Mouse (Mus musculus): ENCODE data around the gene Nav2.
A peak's percentile ranks its signal among the peaks of the same experiment; 100 is the strongest.

Gene Nav2

DNA sequence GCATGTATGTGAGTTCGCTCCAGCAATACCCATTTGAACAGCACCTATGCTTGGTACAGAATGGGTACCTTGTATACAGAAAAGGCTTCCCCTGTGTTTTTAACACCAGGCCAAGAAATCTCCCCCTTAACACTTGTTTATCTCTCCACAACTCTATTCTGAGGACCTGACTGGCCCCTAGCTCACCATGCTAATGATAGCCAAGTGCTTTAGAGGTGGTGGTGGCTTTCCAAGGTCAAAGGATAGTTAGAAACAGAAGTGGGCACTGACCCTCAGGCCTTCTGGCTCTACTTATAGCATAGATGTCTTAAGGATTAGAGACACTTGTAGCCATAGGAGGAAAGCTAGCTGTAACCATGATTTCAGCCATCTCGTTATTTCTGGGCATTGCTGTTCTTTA, 663.1 kb downstream of the Nav2 start:
- no peak for DNase-seq (ENCODE audit: inconsistent age in 2 of 2, low spot score in 1 of 2)

DNA sequence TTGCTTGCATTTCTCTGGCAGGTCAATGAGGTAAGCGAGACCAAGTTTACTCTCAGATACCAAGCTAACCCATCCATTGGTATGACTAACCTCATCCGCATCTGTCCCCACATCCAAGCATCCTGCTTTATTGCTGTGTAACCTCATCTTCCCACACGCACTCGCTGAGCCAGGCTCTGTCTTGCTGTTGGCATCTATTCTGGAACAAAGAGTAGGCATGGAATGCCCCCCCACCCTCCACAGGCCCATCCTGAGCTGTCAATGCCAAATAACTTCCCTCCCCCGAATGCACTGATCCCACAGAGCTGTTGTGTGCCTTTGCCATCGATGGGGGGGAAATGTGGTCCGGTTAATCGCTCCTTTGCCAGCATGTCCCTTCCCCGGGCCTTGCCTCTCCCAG, 666.7 kb downstream of the Nav2 start:
- DNase-seq (ENCODE audit: inconsistent age in 2 of 2, low spot score in 1 of 2), result no peak

DNA sequence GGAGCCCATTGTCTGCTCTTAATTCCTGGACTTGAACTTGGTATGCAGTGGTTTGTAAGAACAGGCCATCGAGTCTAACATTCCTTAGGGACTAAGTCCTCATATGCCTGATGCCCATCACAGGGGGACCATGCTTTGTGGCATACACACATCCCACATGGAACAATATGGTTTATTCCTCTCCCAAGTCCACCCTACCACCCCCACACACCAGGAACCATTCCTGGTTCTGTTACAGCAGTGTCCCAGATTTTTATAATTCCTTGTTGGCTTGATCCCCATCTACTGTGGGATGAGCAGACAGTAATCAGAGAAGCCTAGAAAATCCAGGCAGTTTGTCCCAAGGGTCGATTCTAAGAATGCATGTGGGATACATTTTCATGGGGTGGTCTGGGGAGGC, 668.6 kb downstream of the Nav2 start:
- DNase-seq (ENCODE audit: inconsistent age in 2 of 2, low spot score in 1 of 2), result no peak

DNA sequence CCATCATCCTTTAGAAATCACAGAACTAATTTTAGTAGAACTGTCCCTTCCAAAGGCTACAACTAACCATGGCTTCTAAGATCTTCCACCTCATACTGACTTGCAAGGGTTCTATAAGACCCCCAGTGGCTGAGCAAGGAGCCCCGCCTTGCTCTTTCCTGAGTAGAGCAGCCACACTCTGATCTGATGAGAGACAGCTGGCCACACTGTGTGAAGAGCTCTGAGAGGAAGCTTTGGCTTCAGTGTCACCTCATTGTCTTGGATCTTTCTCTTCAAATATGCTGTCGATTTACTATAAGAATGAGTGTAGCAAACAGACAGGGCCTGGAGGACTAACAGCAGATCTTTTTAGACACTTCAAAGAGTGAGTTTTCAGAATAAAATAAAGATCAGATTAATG, 673.4 kb downstream of the Nav2 start:
- no peak for DNase-seq (ENCODE audit: inconsistent age in 2 of 2, low spot score in 1 of 2)

DNA sequence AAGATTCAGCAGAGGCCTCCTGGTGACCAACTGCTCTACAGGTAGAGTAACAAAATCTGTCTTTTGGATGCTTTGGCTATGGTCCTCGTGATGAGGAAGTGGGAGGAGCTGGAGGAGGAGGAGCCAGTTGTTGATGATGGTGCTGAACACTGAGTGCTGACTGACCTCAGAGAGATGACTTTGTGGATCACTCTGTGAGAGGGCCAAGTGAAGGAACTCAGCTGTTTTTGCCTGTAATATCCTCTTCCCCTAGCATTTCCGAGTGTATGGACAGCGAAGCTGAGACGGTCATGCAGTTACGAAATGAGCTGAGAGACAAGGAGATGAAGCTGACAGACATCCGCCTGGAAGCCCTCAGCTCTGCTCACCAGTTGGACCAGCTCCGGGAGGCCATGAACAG, 674.0 kb downstream of the Nav2 start:
- no peak for DNase-seq (ENCODE audit: inconsistent age in 2 of 2, low spot score in 1 of 2)

DNA sequence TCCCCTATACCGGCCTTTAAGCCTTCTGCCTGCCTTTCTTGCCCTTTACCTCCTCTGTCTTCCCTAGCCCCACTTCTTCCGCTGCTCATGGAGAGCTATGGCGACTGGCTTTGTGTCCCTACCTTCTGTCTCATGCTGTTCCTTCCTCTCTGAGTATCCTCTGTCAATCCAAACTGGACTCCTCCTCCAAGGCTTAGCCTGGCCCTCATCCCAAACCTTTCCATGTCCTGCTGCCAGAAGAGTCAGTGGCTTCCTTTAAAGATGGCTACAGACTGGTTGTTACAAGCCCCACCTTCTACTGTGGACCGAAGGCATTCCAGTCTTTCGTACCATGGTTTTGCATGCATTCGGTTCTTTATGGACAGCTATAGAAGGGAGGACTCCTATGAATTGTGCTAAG, 674.7 kb downstream of the Nav2 start:
- DNase-seq (ENCODE audit: inconsistent age in 2 of 2, low spot score in 1 of 2), result no peak

DNA sequence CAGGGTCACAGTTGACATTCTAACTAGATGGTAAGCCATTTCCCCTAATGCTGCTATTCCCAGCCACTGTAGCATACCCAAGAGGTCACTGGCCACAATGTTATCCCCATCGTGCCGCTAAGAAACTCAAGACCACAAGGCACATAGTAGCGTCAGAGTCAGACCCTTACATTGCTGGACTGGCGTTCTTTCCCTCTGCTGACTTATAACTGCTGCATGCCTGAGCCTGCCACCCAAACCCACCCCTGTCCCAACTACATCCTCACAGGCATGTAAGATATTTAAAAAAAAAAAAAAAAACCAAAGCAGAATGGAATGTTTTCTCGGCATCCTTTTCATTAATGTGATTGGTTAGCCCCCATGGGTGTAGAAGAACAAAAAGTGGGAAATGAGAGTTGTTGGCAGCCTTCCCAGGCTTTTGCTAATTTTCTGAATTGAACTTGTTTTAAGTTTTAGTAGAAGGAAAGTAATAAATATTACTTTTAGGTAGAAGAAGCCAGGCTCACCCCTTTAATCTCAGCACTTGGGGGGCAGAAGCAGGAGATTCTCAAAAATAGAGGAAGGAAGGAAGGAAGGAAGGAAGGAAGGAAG, 678.1 kb downstream of the Nav2 start:
- no peak for DNase-seq (ENCODE audit: inconsistent age in 2 of 2, low spot score in 1 of 2)

DNA sequence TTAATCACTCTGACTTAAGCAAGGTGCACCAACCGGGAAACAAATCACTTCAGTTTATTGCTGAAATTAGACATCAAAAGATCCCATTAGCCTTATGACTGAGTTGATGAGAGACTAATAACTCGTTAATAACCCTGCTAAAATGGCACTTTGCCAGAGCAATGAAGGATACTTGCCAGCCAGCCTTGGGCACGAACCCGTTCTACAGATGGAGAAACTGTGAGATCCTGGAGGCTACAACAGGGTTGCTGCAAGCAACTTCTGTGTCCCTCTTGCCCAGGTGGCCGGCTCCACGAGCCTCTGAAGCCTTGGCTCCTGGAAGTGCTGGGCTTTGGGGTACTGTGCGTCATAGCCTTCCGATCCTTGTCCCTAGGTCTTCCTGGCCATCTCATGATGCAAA, 681.1 kb downstream of the Nav2 start:
- no peak for DNase-seq (ENCODE audit: inconsistent age in 2 of 2, low spot score in 1 of 2)

DNA sequence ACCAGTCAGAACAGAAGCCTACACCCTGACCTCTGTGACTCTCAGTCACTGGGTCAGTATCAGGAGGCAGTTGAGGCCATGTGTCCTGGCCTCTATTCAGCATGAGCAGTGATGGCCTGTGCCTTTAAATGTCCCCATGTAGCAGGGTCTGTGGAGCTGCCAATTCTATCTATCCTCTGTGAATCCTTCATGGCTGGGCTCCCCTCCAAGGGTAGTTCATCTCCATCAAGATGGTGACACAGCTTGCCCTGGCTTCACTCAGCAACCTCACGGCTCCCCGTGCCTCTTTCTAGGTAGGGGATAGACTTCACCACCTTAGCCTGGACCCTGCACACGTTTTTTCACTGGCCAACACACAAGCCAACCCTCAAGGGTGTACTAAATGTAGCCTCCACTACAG, 689.3 kb downstream of the Nav2 start:
- no peak for DNase-seq (ENCODE audit: inconsistent age in 2 of 2, low spot score in 1 of 2)

DNA sequence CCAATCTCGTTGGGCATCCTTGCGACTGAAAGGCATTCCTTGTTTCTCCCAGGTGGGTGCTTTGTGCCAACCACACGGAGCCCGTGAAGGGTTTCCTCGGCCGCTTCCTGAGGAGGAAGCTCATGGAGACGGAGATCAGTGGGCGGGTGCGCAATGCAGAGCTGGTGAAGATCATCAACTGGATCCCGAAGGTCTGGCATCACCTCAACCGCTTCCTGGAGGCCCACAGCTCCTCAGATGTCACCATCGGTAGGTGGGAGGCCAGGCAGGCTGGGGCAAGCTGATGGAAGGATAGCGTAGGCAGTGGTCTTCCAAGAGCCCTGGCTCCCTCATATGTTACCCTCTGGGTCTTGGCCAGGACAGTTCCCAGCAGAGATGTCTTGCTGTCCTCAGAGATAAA, 689.7 kb downstream of the Nav2 start:
- no peak for DNase-seq (ENCODE audit: inconsistent age in 2 of 2, low spot score in 1 of 2)

DNA sequence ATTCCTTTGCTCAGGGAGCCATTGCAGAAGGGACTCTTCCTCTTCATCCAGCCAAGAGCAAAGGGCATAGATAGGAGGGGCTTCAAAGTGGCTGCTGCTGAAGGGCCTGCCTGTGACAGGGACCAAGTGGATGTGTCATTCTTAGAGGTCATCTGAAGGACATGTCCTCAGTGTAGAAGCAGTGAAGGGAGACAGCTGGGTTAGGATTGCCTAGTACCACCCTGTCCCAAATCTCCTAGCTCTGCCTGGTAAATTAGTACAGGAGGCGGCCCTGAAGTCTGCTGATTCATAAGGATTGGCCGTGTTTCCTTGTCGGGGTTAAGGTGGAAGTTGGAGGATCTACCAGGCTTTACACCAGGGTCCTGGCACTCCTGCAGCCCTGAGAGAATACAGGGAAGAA, 691.4 kb downstream of the Nav2 start:
- no peak for DNase-seq (ENCODE audit: inconsistent age in 2 of 2, low spot score in 1 of 2)

DNA sequence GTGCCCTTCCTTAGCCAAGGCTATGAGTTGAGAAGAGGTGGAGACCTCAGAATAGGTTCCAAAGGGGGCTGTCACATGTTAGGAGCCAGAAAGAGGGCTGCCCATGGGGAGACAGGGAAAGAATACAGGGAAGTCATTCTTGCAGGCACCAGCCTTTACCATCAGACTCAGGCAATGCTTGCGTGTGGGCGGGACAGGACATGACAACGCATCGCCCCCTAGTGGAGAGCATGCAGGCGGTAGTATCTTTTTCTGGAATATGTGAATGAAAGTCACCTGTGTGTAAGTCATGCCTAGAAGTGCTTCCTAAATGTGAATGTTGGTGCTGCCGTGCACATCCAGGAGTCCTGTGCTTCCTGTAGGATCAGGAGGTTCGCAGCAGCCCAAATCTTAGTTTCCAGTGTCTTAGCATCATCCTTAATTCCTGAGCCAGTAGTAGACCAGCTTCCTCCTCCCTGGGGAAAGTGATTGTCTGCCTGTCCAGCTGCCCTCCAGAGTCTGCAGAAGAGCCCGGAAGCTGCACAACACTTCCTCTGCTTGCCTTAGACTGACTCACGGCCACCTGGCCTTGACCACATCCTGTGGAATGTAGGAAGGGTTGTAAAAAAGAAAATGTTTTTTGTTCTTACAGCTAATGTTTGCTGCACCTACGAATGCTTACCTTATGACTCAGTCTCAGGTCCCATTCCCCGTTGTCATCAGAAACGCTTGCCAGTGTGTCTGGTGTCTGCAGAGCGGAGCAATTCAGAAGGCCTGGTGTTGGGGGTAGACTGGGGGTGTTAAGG, 692.9 kb downstream of the Nav2 start:
- DNase-seq (ENCODE audit: inconsistent age in 2 of 2, low spot score in 1 of 2), result peak; percentile 69 to 84

DNA sequence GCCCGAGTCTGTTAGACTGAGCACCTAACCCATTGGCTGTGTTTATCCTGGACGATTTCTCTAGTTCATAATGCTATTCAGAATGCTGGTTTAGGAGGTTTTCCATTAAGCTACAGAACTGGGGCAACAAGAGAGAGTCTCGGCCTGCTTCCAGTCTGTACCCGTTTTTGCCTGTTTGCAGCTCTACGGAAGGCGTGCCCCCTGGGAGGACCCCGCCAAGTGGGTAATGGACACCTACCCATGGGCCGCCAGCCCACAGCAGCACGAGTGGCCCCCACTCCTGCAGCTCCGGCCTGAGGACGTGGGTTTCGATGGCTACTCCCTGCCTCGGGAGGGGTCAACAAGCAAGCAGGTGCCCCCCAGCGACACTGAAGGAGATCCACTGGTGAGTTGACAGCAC, 695.7 kb downstream of the Nav2 start:
- no peak for DNase-seq (ENCODE audit: inconsistent age in 2 of 2, low spot score in 1 of 2)

DNA sequence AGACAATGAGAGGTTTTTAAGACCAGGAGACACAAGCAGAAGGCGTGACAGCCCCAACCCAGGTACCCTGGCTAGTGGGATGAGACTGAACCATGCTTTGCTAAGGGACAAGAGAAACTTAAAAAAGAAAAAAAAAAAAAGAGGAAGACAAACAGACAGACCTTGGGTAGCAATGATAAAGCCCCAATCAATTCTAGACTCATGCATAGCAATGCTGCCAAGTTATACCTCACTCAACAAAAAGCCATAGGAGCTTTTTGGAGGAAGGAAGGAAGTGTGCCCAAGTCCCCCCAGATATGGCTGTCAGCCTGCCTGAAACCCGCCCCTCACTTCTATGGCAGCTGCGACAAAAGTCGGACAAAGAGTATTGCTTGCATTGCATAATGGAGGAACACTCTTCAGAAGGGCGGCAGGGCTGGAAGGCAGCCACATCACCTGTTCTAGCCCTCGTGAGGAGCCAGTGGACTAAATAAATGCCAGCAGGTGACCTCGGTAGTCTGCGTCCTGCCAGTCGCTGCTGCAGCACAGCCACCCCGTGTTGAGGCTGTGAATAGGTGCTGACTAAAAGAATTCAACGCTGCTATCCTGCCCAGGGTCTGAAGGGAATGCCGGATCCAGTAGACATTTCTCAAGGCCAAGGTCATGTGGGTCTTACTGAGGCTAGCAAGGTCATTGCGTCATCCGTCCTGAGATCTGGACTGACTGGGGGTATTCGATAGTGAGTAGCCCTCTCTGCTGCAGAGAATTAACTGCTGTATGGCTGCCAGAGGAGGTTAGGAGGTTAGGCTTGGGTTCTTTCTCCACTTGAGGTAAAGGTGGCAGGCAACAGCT, 696.7 kb downstream of the Nav2 start:
- peak; percentile 64 to 81 for DNase-seq (ENCODE audit: inconsistent age in 2 of 2, low spot score in 1 of 2)

DNA sequence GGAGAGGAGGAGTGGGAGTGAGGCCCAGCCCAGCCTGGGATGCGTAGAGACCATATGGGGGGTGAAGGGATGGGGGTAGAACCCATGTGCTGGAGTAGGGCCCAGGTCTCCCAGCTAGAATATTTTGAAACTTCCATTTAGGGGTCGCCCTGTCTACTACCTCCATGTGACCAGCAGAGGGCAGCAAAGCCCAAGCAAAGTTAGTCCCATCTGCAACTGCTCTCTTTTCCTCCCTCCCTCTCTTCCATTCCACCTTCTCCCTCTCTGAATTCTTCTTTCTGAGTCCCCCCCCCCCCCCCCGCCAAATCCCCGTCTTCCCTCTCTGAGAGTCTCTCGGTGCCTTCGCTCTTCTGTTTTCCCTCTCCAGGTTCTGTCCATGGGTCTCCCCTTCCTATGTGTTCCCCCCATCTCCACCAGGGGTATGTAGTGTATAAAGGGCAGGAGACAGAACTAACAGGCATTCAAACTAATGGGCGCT, 707.8 kb downstream of the Nav2 start:
- DNase-seq (ENCODE audit: inconsistent age in 2 of 2, low spot score in 1 of 2), result peak; percentile 40 to 73

DNA sequence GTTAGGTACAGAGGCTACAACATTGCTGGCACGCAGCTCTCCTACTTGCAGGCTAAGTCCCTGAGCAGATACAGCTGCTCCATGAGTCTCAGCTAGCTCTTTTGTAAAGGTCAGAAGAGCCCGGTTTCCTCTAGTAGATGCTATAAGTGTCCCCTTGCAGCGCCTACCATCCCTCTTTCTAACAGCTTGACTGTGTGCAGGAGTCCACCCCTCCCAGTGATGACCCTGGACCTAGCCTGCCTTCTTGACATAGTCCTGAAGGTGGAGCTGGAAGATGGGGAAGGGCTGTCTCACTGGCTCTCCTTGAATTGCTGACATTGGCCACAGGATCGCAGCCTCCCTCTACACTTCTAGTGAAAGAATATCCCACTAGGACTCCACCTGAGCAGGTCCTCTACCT, 708.6 kb downstream of the Nav2 start:
- DNase-seq (ENCODE audit: inconsistent age in 2 of 2, low spot score in 1 of 2), result no peak

DNA sequence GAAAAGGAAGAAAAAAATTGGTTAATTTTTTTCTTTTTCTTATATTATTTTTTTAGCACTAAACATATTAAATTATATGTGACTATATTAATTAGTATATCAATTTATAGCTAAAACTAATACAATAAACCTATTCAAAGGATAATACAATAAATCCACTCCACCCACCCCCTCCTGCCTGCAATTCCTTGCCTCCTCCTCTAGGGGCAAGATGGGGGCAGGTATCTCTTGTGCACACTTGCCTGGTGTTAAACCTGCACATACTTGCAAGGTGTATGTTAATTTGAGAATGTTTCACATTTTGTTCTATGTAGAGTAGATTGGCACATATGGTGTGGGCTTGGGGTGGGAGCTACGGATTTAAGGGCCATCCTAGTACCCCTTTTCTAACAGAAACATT, 711.6 kb downstream of the Nav2 start:
- no peak for DNase-seq (ENCODE audit: inconsistent age in 2 of 2, low spot score in 1 of 2)

DNA sequence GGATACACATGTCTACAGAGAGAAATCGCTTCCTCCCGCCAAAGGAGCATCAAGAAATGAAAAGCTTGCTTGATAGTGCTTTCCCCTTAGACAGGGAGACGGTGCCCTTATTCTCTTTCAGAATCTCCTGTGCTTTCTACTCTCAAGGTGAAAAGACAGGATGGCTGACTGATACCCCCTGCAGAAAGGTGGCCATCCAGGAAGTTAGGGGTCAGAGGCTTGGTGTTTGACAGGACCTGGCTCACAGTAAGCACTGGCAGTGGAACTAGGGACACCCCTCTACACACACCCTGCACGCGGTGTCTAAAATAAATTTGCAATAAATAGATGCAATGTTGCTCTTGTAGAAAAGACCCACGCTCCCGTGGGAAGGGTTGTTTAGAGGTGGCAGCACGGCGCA, 723.4 kb downstream of the Nav2 start:
- DNase-seq (ENCODE audit: inconsistent age in 2 of 2, low spot score in 1 of 2), result no peak

DNA sequence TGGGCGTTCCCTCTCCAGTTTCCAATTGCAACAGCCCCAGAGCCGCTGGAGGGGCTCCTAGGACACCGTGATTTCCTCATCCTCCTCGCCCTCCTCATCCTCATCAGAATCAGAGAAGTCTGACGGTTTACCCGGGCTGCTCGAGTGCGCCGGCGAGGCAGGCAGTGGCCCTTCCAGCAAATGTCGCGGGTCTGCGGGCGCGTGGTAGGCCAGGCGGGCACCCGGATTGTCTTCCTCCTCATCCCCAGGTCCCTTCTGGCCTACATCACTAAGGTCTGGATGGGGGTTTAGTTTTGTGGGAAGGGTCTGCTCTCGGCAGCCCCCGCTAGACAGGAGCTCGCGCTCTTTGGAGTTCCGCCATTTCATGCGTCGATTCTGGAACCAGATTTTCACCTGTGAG, 723.9 kb downstream of the Nav2 start:
- no peak for DNase-seq (ENCODE audit: inconsistent age in 2 of 2, low spot score in 1 of 2)

DNA sequence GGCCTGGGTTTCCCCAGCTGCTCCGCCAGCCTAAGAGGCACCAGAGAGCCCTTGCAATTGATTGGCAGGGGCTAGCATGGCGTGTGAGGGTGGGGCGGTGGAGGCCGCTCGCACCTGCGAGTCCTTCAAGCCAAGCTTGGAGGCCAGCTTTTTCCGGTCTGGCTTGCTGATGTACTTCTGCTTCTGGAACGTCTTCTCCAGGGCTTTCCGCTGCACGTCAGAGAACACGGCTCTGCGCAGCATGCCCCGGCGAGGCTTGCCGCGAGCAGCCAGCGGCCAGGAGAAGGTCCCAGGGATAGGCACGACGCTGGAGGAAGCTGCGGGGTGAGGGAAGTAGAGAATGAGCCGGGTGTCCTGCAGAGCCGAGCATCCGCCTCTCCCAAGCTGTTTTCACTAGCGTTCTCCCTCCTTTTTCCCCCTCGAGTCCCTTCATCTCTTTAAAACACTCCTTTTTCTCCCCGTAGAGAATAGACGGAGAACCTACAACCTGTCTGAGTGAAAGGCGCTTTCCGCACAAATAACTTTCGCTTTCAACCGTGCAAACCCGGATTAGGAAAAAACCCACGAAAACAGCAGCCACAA, 725.0 kb downstream of the Nav2 start:
- DNase-seq (ENCODE audit: inconsistent age in 2 of 2, low spot score in 1 of 2), result peak; percentile 23 to 64

DNA sequence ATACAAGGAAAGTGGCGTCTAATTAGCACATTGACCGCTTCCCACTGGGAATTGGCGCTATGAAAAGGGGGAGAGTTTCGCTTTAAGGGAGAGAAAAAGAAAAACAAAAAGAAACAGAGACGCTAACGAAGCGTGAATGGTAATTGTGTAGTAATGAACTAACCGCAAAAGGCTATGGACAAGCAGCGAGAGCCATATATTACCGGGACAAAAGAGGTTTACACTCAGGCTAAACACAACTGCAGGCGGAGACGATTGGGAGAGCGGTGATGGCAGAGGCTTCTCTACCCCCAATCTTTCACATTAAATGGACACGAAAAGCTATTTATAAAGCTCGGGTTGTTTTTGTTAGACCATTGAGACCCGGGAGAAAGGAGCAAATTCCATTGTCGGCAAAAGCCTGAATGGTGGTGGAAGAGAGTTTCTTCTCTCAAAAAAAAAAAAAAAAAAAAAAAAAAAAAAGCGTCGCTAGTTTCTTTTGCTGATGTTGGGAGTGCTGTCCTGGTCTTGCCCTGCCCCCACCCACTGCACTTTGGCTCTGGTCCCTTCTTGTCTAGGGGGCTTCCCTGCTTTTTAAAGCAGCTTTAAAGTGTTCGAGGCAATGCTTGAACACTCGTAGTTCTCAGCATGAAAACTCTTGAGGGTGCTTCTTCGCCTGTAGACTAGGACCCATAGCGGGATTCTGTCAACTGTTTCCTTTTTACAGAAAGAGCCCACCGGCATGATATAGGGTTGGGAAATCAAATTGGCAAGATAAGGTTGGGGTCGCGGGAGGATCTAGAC, 726.0 kb downstream of the Nav2 start:
- DNase-seq (ENCODE audit: inconsistent age in 2 of 2, low spot score in 1 of 2), result peak in 1 of 2 experiments; percentile 62

Data from adrenal gland, adult (tissue).